Mouse (Mus musculus): ENCODE results near the gene Cnppd1.

Cnppd1 gene

DNA sequence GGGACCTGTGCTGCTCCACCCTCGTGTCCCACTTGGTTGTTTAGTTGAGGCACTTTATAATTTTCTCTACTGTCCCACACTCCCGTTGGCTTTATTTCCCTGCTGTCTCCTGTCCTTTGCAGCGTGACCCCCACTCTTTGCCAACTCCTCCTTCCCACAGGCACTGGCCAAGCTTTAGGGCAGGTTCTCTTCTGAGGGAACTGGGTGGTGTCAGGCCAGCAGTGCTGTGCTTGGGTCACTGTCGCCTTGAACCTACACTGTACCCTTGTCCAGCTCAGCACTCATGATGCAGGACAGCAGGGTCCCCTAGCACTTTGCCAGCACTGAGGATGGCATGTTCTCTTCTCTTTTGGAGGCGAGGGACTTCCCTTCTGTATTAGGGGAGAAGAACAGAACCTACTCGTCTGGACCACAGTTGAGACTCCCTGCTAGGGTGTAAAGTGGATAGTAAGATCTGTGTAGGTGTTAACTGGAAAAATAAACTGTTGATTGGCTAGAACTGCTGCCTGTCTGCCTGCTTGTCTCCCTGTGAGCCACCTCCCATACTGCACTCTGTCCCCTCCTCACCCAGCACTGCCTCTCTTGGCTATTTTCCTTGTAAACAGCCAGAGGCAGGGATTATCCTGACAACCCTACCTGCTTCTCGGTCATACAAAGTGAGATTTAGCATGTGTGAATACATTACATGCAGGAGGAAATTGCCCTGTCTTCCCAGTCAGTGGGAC is 5.1 kb upstream of the Cnppd1 start:
- no peak for DNase-seq (ENCODE audit: low spot score)

DNA sequence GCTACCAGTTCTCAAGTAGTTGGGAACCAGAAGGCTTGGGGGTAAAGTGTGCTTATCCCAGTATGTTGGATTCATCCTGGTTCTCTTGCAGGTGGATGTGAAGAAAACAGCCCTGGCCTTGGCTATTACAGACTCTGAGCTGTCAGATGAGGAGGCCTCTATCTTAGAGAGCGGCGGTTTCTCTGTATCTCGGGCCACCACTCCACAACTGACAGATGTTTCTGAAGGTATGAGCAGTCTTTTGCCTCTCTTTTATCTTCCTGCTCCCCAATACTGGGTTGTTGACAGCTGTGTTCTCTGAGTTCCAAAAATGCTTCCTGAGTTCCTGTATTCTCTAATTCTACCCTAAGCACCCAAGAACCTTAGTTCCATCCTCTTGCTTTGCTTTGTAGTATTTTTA is 3.1 kb upstream of the Cnppd1 start:
- DNase-seq (ENCODE audit: low spot score), result no peak

- DNase-seq (ENCODE audit: low spot score), result peak; percentile 51
These were observed 873 bp downstream of the Cnppd1 start for GRCm38 (mm10) chr1:75141486-75142190.

DNA sequence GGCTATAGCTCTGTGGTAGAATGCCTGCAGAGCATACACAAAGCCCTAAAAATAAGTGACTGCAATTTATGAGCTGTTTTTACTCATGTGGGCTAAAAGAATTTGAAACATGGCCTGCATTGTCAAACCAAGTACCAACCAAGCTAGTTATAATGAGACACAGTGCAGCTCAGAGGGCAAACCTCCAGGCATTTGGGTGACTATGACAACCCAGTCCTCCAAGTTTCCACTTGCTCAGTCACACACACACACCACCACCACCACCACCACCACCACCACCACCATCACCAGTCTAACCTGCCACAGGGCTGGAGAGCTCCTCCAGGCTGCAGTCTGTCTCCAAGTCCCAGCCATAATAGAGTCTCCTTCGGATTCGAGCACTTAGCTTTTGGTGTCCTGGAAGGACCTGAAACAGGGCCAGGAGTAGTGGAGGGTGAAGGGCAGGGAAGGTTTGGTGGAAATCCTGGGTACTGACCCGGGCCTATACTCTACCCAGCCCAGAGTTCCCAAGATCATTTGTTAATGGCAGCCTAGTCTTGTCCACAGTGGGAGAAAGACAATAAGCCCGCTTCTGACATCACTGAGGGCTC is 1.8 kb downstream of the Cnppd1 start:
- DNase-seq (ENCODE audit: low spot score), result no peak

- DNase-seq (ENCODE audit: low spot score), result no peak
These were observed 4.1 kb downstream of the Cnppd1 start for GRCm38 (mm10) chr1:75138448-75138847.

DNA sequence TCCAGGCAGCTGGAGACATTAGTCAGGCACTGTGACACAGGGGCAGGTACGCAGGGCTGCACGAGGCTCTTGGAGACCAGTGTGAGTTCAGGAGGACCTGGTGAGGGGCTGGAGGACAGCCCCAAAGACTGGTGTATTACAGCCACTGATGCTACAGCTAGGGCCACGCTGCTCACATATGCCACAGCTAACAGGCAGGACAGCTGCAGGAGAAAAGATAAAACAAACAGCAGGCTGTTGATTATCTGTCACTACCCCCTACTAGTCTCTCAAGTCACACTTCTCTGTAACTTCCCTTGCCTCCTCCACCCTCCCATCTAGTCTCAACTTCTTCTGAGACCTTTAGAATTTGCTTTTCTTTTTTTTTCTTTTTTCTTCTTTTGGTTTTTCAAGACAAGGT is 5.8 kb downstream of the Cnppd1 start:
- no peak for DNase-seq (ENCODE audit: low spot score)

DNA sequence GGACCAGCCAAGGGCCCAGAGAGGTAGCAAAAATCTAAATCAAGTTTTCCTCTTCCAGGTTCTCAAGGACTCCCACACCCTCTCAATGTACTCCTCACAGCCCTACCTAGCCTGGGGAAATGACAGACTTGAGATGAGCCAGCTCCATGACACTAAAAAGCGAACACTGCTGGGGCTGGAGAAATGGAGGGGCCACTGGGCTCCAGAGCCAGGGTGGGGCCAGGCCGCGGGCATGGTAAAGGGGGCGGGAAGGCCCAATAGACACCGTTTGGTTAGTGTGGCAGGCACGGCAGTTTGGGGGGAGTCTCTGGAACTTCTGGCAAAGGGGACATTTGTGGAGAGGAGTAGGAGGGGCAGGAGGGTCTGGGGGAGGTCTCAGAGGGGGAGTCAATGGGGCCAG is 6.2 kb downstream of the Cnppd1 start:
- DNase-seq (ENCODE audit: low spot score), result no peak

- no peak for DNase-seq (ENCODE audit: low spot score)
These were observed 8.9 kb downstream of the Cnppd1 start, which contains the start of gene Slc23a3 for GRCm38 (mm10) chr1:75133421-75134207. Gene Slc23a3, minus strand, starts transcription at chr1:75133890.

- no peak for DNase-seq (ENCODE audit: low spot score)
These were observed 13.9 kb downstream of the Cnppd1 start for GRCm38 (mm10) chr1:75128641-75129040.

GRCm38 (mm10) chr1:75125418-75125817 is 17.1 kb downstream of the Cnppd1 start:
- no peak for DNase-seq (ENCODE audit: low spot score)

- peak; percentile 91 for DNase-seq (ENCODE audit: low spot score)
These were observed 17.9 kb downstream of the Cnppd1 start, which contains the start of gene Nhej1 for GRCm38 (mm10) chr1:75124346-75125321. Gene Nhej1, minus strand, starts transcription at chr1:75125200.

GRCm38 (mm10) chr1:75122211-75122610 is 20.3 kb downstream of the Cnppd1 start:
- DNase-seq (ENCODE audit: low spot score), result no peak

Data from ovary, postnatal 14 days (tissue).